Mouse (Mus musculus): Measurements from ENCODE around the gene Pccb. TPM values are rescaled to one million over a fixed set of nuclear protein-coding genes. Genes with fewer than 3 reads are reported as not detected.

Pccb gene
- total and polyA plus RNA-seq, 2 experiments from 2014 or later, result 33.5 to 58.1 TPM

DNA sequence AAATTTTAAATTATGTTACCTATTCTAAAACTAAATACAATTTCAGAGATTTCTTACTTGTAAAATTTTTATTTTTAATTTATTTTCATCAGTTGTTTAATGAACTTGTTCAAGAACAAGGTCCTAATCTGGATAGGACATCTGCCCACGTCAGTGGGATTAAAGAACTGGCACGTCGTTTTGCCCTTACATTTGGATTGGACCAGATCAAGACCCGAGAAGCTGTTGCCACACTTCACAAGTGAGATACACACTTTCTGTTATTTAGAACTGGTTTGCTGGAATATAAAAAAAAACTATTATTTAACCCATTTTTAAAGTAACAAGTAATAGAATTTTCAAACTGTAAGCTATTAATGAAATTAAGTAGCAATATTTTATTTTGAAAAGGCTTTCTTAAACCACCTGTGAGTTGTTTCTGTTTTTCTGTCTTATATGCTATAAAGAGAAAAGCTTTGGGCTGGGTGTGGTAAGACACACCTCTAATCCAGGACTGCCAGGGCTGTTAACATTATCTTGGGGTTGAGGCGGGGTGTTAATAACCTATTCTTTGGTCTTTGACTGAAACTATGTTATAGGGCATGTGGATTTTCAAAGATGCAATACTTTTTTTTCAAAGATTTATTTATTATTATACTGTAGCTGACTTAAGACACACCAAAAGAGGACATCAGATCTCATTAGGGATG is 89.9 kb downstream of the Pccb start:
- WGBS, result 93% methylated on average over 5 of the region's 5 CpGs
- ATAC-seq (ENCODE audit: low FRiP score) (no peak), DNase-seq (ENCODE audit: low spot score) (no peak)
- Histone ChIP-seq H3K36me3 (ENCODE audit: insufficient read depth, low read length) (no peaks in the 10 kb centered on the region), H3K9me3 (ENCODE audit: low read length) (no peaks in the 10 kb centered on the region), H3K4me1 (ENCODE audit: insufficient read depth, low read length) (no peaks in the 10 kb centered on the region), H3K27ac (ENCODE audit: low read depth, low read length) (no peak overlapping the region), H3K4me2 (ENCODE audit: low read depth, low read length, poor library complexity, severe bottlenecking) (no peak overlapping the region), H3K9ac (replicated peaks; ENCODE audit: low read length, poor library complexity, severe bottlenecking) (no peak overlapping the region), H3K4me3 (ENCODE audit: low read depth, low read length) (no peak overlapping the region), H3K27me3 (ENCODE audit: insufficient read depth, low read length) (no peaks in the 10 kb centered on the region)
- TF ChIP-seq CTCF (IDR thresholded peaks at IDR 0.05), result no peak

DNA sequence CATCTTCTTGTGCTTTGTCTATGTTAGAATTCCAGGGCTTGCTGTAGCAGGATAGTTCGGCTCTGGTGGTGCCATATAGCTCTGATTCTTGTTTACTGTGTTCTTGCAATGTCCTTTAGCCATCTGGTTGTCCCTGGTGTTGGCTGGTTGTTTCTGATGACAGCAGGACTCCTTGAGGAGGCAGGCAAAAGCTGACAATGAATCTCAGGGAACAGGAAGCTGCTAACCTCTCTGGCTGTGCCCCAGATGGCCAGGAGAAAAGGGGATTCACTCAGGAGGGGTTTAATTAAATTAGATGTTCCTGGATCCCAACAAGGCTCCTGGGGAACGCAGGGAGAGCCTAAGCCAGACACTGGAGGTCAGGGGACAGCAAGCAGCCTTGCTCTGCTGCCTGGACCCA is 92.7 kb downstream of the Pccb start:
- Histone ChIP-seq H3K27me3 (ENCODE audit: insufficient read depth, low read length) (no peaks in the 10 kb centered on the region), H3K27ac (ENCODE audit: low read depth, low read length) (no peak overlapping the region), H3K4me3 (ENCODE audit: low read depth, low read length) (no peak overlapping the region), H3K9ac (replicated peaks; ENCODE audit: low read length, poor library complexity, severe bottlenecking) (no peak overlapping the region), H3K4me2 (ENCODE audit: low read depth, low read length, poor library complexity, severe bottlenecking) (no peak overlapping the region), H3K36me3 (ENCODE audit: insufficient read depth, low read length) (no peaks in the 10 kb centered on the region), H3K9me3 (ENCODE audit: low read length) (no peaks in the 10 kb centered on the region), H3K4me1 (ENCODE audit: insufficient read depth, low read length) (no peaks in the 10 kb centered on the region)
- ATAC-seq (ENCODE audit: low FRiP score) (no peak), DNase-seq (ENCODE audit: low spot score) (peak; percentile 63)
- TF ChIP-seq CTCF (IDR thresholded peaks at IDR 0.05), result no peak
- WGBS, result 30% methylated on average over 2 of the region's 2 CpGs

Other genes starting within 250 kb of the Pccb start
- gene Msl2, start 39.2 kb upstream of the Pccb start, total RNA-seq (2014; rRNA removed), result 38.5 and 42.0 TPM in 2 replicates
- gene Msl2, start 39.2 kb upstream of the Pccb start, polyA plus RNA-seq (2015; fragmentation: Nextera tagmentation; extraction: Ambion mirVana), result 3.3 and 4.1 TPM in 2 replicates
- 37.9 and 43.0 TPM in 2 replicates for gene Ppp2r3a, start 216.9 kb upstream of the Pccb start, total RNA-seq (2014; rRNA removed)
- 16.0 and 18.6 TPM in 2 replicates for gene Ppp2r3a, start 216.9 kb upstream of the Pccb start, polyA plus RNA-seq (2015; fragmentation: Nextera tagmentation; extraction: Ambion mirVana)